10 mouse cellular contexts compared by ENCODE assay signal in genomic region chr11:78566775-78567174, GRCm38 (mm10). TPM values are rescaled to one million over a fixed set of nuclear protein-coding genes. Genes with fewer than 3 reads are reported as not detected.
DNase-seq lines count a peak whose midpoint lies in the region; ATAC-seq and TF ChIP-seq lines count a peak whose summit lies in the region.
"Had no signal": no experiment of that assay in that cellular context is flagged by ENCODE, and none has a peak within 500 bp of the region (broad histone marks: within the 10 kb centered on the region; RNA-seq: fewer than 3 reads in every experiment).

No protein-coding gene starts in this region.

- H3K9me3 ChIP-seq in heart, embryonic 13.5 days: no peaks in the 10 kb centered on the region
- no peaks in the 10 kb centered on the region for H3K9me3 ChIP-seq in hindbrain, embryonic 13.5 days

- no peak for TF ChIP-seq CTCF in gastrocnemius, adult 2 months (IDR thresholded peaks at IDR 0.05)

- intact Hi-C loops in gastrocnemius, adult 2 months (cut with DNase I): loop anchor here (10.0 kb wide), 1 partner anchor 358 kb away; the partner anchor contains the start of gene Nos2

- peaks cover 16% of the 10 kb centered on the region for H3K4me1 ChIP-seq in heart, embryonic 13.5 days
- H3K4me1 ChIP-seq in hindbrain, embryonic 13.5 days (replicated peaks): no peaks in the 10 kb centered on the region

- peak; percentile 42; the same call in 1 of the 2 replicates for ATAC-seq in heart, embryonic 13.5 days (ENCODE audit: extremely low read depth, insufficient number of reproducible peaks, low FRiP score, low TSS enrichment)
- ATAC-seq in erythroblast, adult 5-6 weeks (replicated peaks; ENCODE audit: low FRiP score, poor library complexity, severe bottlenecking): no peak
- no peak for ATAC-seq in hindbrain, embryonic 13.5 days (ENCODE audit: low FRiP score)
- ATAC-seq: inflammation-experienced regulatory T-cells, adult 6 months had no signal

- H3K9ac ChIP-seq in heart, embryonic 13.5 days: no peak overlapping the region
- no peak overlapping the region for H3K9ac ChIP-seq in hindbrain, embryonic 13.5 days

- DNase-seq in gastrocnemius, adult 2 months: no peak
- DNase-seq in gastrocnemius, adult 18-20 months (ENCODE audit: low spot score): no peak
- peak; percentile 74 for DNase-seq in kidney, postnatal 14 days
- no peak for DNase-seq in thymus, postnatal 4 days
- DNase-seq: retina, postnatal 1 day had no signal

- H3K4me3 ChIP-seq in gastrocnemius, adult 2 months: peak overlapping the region; percentile 19
- no peak overlapping the region for H3K4me3 ChIP-seq in heart, embryonic 13.5 days
- no peak overlapping the region for H3K4me3 ChIP-seq in macrophage (ENCODE audit: inconsistent target)
- H3K4me3 ChIP-seq in hindbrain, embryonic 13.5 days: no peak overlapping the region

- no peaks in the 10 kb centered on the region for H3K27me3 ChIP-seq in heart, embryonic 13.5 days (replicated peaks)
- H3K27me3 ChIP-seq in hindbrain, embryonic 13.5 days: no peaks in the 10 kb centered on the region

- no peak overlapping the region for H3K4me2 ChIP-seq in heart, embryonic 13.5 days
- no peak overlapping the region for H3K4me2 ChIP-seq in hindbrain, embryonic 13.5 days

- peak overlapping the region; percentile 61 for H3K27ac ChIP-seq in gastrocnemius, adult 2 months
- H3K27ac ChIP-seq in heart, embryonic 13.5 days (replicated peaks): peak overlapping the region; percentile 65
- H3K27ac ChIP-seq in macrophage: peak overlapping the region; percentile 54
- no peak overlapping the region for H3K27ac ChIP-seq in hindbrain, embryonic 13.5 days

- no peaks in the 10 kb centered on the region for H3K79me2 ChIP-seq in macrophage (ENCODE audit: inconsistent target)

- peaks cover 50% of the 10 kb centered on the region for H3K36me3 ChIP-seq in heart, embryonic 13.5 days
- no peaks in the 10 kb centered on the region for H3K36me3 ChIP-seq in macrophage (ENCODE audit: inconsistent target)
- H3K36me3 ChIP-seq in hindbrain, embryonic 13.5 days: peaks cover 46% of the 10 kb centered on the region

- WGBS in heart, embryonic 13.5 days: 26% methylated on average over 6 of the region's 6 CpGs
- WGBS in macrophage (ENCODE audit: missing documents): 23% methylated on average over 6 of the region's 6 CpGs
- 81% methylated on average over 6 of the region's 6 CpGs for WGBS in hindbrain, embryonic 13.5 days

RNA-seq across cellular contexts. Expression of gene Tmem97, which starts 16.2 kb away (rescaled TPM):
- total RNA-seq in gastrocnemius, adult 2 months (2021): 1 to 10 TPM; 2.3 to 2.5 TPM
- 1 to 10 TPM; 1.0 to 1.5 TPM for total RNA-seq in gastrocnemius, adult 18-20 months (2021)
- 58.3 and 68.1 TPM in 2 replicates for polyA plus RNA-seq in heart, embryonic 13.5 days (2015; fragmentation: Nextera tagmentation; extraction: Ambion mirVana)
- 1 to 10 TPM in 17 of 26 experiments, under 1 TPM in 5, not detected in 4; 0.45 to 5.4 (median 1.7) TPM for total RNA-seq in macrophage (2018; cell fraction: chromatin; rRNA removed)
- total RNA-seq in macrophage (2018; cell fraction: cytosol; rRNA removed): 10 to 100 TPM; 36.4 to 66.1 (median 54.6) TPM
- 10 to 100 TPM in 25 of 26 experiments, 1 to 10 TPM in 1; 3.0 to 48.3 (median 24.9) TPM for total RNA-seq in macrophage (2018; cell fraction: nucleus; rRNA removed)
- polyA plus RNA-seq in macrophage (2018): 48.9 to 61.4 TPM (median 53.9 TPM) in 3 replicates
- 15.0 and 15.9 TPM in 2 replicates for total RNA-seq in erythroblast, adult 5-6 weeks (2015; ENCODE audit: low replicate concordance)
- total RNA-seq in erythroblast, adult 5-6 weeks (2017; ENCODE audit: low replicate concordance): 3.5 and 7.2 TPM in 2 replicates
- polyA plus RNA-seq in hindbrain, embryonic 13.5 days (2015; fragmentation: Nextera tagmentation; extraction: Ambion mirVana): 28.5 and 30.5 TPM in 2 replicates

RNA-seq across cellular contexts. Expression of gene Ift20, which starts 30.6 kb away (rescaled TPM):
- 10 to 100 TPM; 17.8 to 21.6 TPM for total RNA-seq in gastrocnemius, adult 2 months (2021)
- 10 to 100 TPM; 17.5 to 17.6 TPM for total RNA-seq in gastrocnemius, adult 18-20 months (2021)
- 95.5 and 107 TPM in 2 replicates for polyA plus RNA-seq in heart, embryonic 13.5 days (2015; fragmentation: Nextera tagmentation; extraction: Ambion mirVana)
- 10 to 100 TPM in 22 of 26 experiments, 1 to 10 TPM in 4; 4.9 to 37.7 (median 18.5) TPM for total RNA-seq in macrophage (2018; cell fraction: chromatin; rRNA removed)
- total RNA-seq in macrophage (2018; cell fraction: cytosol; rRNA removed): 10 to 100 TPM; 35.2 to 57.9 (median 44.7) TPM
- total RNA-seq in macrophage (2018; cell fraction: nucleus; rRNA removed): 10 to 100 TPM in 25 of 26 experiments, 1 to 10 TPM in 1; 8.2 to 38.0 (median 20.2) TPM
- 49.9 to 68.6 TPM (median 62.9 TPM) in 3 replicates for polyA plus RNA-seq in macrophage (2018)
- total RNA-seq in erythroblast, adult 5-6 weeks (2015; ENCODE audit: low replicate concordance): 31.5 and 42.0 TPM in 2 replicates
- 49.2 and 62.7 TPM in 2 replicates for total RNA-seq in erythroblast, adult 5-6 weeks (2017; ENCODE audit: low replicate concordance)
- 118 and 124 TPM in 2 replicates for polyA plus RNA-seq in hindbrain, embryonic 13.5 days (2015; fragmentation: Nextera tagmentation; extraction: Ambion mirVana)

RNA-seq across cellular contexts. Expression of gene Tnfaip1, which starts 30.6 kb away (rescaled TPM):
- total RNA-seq in gastrocnemius, adult 2 months (2021): 10 to 100 TPM; 45.7 to 49.8 TPM
- 10 to 100 TPM; 44.0 to 48.1 TPM for total RNA-seq in gastrocnemius, adult 18-20 months (2021)
- 71.9 and 77.1 TPM in 2 replicates for polyA plus RNA-seq in heart, embryonic 13.5 days (2015; fragmentation: Nextera tagmentation; extraction: Ambion mirVana)
- 10 to 100 TPM; 10.4 to 37.9 (median 21.9) TPM for total RNA-seq in macrophage (2018; cell fraction: chromatin; rRNA removed)
- total RNA-seq in macrophage (2018; cell fraction: cytosol; rRNA removed): 10 to 100 TPM; 19.4 to 36.2 (median 31.0) TPM
- total RNA-seq in macrophage (2018; cell fraction: nucleus; rRNA removed): 10 to 100 TPM; 14.1 to 48.3 (median 28.5) TPM
- 24.7 to 34.4 TPM (median 28.0 TPM) in 3 replicates for polyA plus RNA-seq in macrophage (2018)
- 0.58 and 2.1 TPM in 2 replicates for total RNA-seq in erythroblast, adult 5-6 weeks (2015; ENCODE audit: low replicate concordance)
- 0.60 and 1.5 TPM in 2 replicates for total RNA-seq in erythroblast, adult 5-6 weeks (2017; ENCODE audit: low replicate concordance)
- polyA plus RNA-seq in hindbrain, embryonic 13.5 days (2015; fragmentation: Nextera tagmentation; extraction: Ambion mirVana): 51.9 and 52.4 TPM in 2 replicates

RNA-seq across cellular contexts. Expression of gene Poldip2, which starts 54.8 kb away (rescaled TPM):
- 100 to 1,000 TPM in 1 of 2 experiments, 10 to 100 TPM in 1; 98.0 to 113 TPM for total RNA-seq in gastrocnemius, adult 2 months (2021)
- 100 to 1,000 TPM in 1 of 2 experiments, 10 to 100 TPM in 1; 99.0 to 100 TPM for total RNA-seq in gastrocnemius, adult 18-20 months (2021)
- 139 and 151 TPM in 2 replicates for polyA plus RNA-seq in heart, embryonic 13.5 days (2015; fragmentation: Nextera tagmentation; extraction: Ambion mirVana)
- 100 to 1,000 TPM in 1 of 26 experiments, 10 to 100 TPM in 24, 1 to 10 TPM in 1; 8.1 to 103 (median 39.8) TPM for total RNA-seq in macrophage (2018; cell fraction: chromatin; rRNA removed)
- total RNA-seq in macrophage (2018; cell fraction: cytosol; rRNA removed): 10 to 100 TPM; 18.5 to 36.7 (median 29.7) TPM
- 10 to 100 TPM; 12.7 to 68.8 (median 27.1) TPM for total RNA-seq in macrophage (2018; cell fraction: nucleus; rRNA removed)
- 31.1 to 47.7 TPM (median 32.4 TPM) in 3 replicates for polyA plus RNA-seq in macrophage (2018)
- total RNA-seq in erythroblast, adult 5-6 weeks (2015; ENCODE audit: low replicate concordance): 6.9 and 17.5 TPM in 2 replicates
- total RNA-seq in erythroblast, adult 5-6 weeks (2017; ENCODE audit: low replicate concordance): 7.8 and 13.4 TPM in 2 replicates
- 185 and 190 TPM in 2 replicates for polyA plus RNA-seq in hindbrain, embryonic 13.5 days (2015; fragmentation: Nextera tagmentation; extraction: Ambion mirVana)

RNA-seq across cellular contexts. Expression of gene Tmem199, which starts 54.8 kb away (rescaled TPM):
- 10 to 100 TPM; 11.9 to 13.0 TPM for total RNA-seq in gastrocnemius, adult 2 months (2021)
- total RNA-seq in gastrocnemius, adult 18-20 months (2021): 10 to 100 TPM; 13.3 to 15.1 TPM
- polyA plus RNA-seq in heart, embryonic 13.5 days (2015; fragmentation: Nextera tagmentation; extraction: Ambion mirVana): 43.9 and 45.6 TPM in 2 replicates
- total RNA-seq in macrophage (2018; cell fraction: chromatin; rRNA removed): 10 to 100 TPM; 17.1 to 96.8 (median 47.0) TPM
- 10 to 100 TPM in 25 of 26 experiments, 1 to 10 TPM in 1; 8.3 to 33.4 (median 30.2) TPM for total RNA-seq in macrophage (2018; cell fraction: cytosol; rRNA removed)
- total RNA-seq in macrophage (2018; cell fraction: nucleus; rRNA removed): 100 to 1,000 TPM in 1 of 26 experiments, 10 to 100 TPM in 25; 21.5 to 101 (median 34.7) TPM
- 25.0 to 37.9 TPM (median 35.3 TPM) in 3 replicates for polyA plus RNA-seq in macrophage (2018)
- 3.8 and 13.8 TPM in 2 replicates for total RNA-seq in erythroblast, adult 5-6 weeks (2015; ENCODE audit: low replicate concordance)
- 4.0 and 5.3 TPM in 2 replicates for total RNA-seq in erythroblast, adult 5-6 weeks (2017; ENCODE audit: low replicate concordance)
- polyA plus RNA-seq in hindbrain, embryonic 13.5 days (2015; fragmentation: Nextera tagmentation; extraction: Ambion mirVana): 93.6 and 101 TPM in 2 replicates

Comparison
In these comparisons a context has a peak if more than half of its experiments do, and no peak if none do; other contexts are left out.
1. RNA of gene Tnfaip1, which starts 30.6 kb away (total RNA-seq): 45.7 to 49.8 TPM in gastrocnemius, adult 2 months and 44.0 to 48.1 TPM in gastrocnemius, adult 18-20 months; 0.58 to 2.1 TPM in erythroblast, adult 5-6 weeks; every median in the first group is over 10 times any median in the second.